Mouse (Mus musculus): ENCODE measurements around the gene Cops2. TPM values are rescaled to one million over a fixed set of nuclear protein-coding genes. Genes with fewer than 3 reads are reported as not detected.
A peak's percentile ranks its signal among the peaks of the same experiment; 100 is the strongest.

Gene Cops2
- total and polyA plus RNA-seq, 2 experiments from 2014 or later = 45.8 to 51.1 TPM

DNA sequence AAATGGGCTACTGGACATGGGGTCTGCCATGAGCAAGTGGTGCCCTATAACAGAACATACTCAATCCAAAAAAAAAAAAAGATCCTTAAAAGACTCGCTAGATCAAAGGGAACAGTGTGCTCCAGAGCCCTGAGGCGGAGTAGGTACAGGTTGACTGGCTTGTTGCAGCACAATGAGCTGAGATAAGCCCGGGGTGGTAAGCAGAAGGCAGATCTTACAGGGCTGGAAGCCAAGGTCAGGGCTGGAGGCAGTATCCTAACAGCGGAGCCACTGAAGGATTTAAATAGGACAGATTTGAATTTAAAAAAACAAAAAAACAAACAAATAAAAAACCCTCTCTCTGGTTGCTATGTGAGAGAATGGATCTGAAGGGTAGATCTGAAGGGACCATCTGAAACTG is 58.5 kb downstream of the Cops2 start:
- peak overlapping the region; percentile 52 for H3K27ac ChIP-seq (ENCODE audit: low read depth)
- no peak overlapping the region for H3K4me3 ChIP-seq (ENCODE audit: low read depth, low read length)
- DNase-seq (ENCODE audit: low spot score) (peak; percentile 16), ATAC-seq (ENCODE audit: insufficient read depth, low read depth) (peak; percentile 79)
- no peak overlapping the region for H3K4me2 ChIP-seq (ENCODE audit: low read depth, low read length)
- H3K9ac ChIP-seq (replicated peaks; ENCODE audit: low read depth, low read length) = no peak overlapping the region
- H3K36me3 ChIP-seq (replicated peaks; ENCODE audit: control insufficient read depth, insufficient read depth, low read length) = no peaks in the 10 kb centered on the region
- H3K27me3 ChIP-seq (ENCODE audit: control insufficient read depth, insufficient read depth, low read length) = no peaks in the 10 kb centered on the region
- 30% methylated on average over 4 of the region's 4 CpGs for WGBS
- H3K9me3 ChIP-seq (replicated peaks; ENCODE audit: control insufficient read depth, low read length) = no peaks in the 10 kb centered on the region
- no peaks in the 10 kb centered on the region; the same call in 1 of the 2 replicates for H3K4me1 ChIP-seq (ENCODE audit: control insufficient read depth, insufficient read depth)
- TF ChIP-seq EP300 (IDR thresholded peaks at IDR 0.05; ENCODE audit: low read depth) (no peak), CTCF (IDR thresholded peaks at IDR 0.05; ENCODE audit: low read depth) (no peak)

DNA sequence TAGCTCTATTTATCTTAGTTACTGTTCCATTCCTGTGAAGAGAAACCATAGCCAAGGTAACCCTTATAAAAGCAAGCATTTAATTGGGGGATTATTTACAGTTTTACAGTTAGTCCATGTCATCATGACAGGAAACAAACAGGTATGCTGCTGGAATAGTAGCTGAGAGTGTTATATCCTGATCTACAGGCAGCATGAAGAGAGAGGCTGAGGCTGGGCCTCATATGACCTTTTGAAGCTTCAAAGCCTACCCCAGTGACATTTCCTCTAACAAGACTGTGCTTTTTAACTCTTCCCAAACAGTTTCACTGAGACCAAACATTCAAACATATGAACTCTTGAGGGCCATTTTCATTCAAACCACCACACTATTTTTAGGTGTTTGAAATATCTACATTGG is 61.1 kb downstream of the Cops2 start:
- no peak for DNase-seq (ENCODE audit: low spot score)
- no peak overlapping the region for H3K9ac ChIP-seq (replicated peaks; ENCODE audit: low read depth, low read length)
- no peak overlapping the region for H3K4me2 ChIP-seq (ENCODE audit: low read depth, low read length)
- TF ChIP-seq EP300 (IDR thresholded peaks at IDR 0.05; ENCODE audit: low read depth) = no peak
- no peak for TF ChIP-seq CTCF (IDR thresholded peaks at IDR 0.05; ENCODE audit: low read depth)
- no peaks in the 10 kb centered on the region for H3K9me3 ChIP-seq (replicated peaks; ENCODE audit: control insufficient read depth, low read length)
- no peak overlapping the region for H3K27ac ChIP-seq (ENCODE audit: low read depth)
- no peaks in the 10 kb centered on the region for H3K27me3 ChIP-seq (ENCODE audit: control insufficient read depth, insufficient read depth, low read length)
- no peaks in the 10 kb centered on the region for H3K36me3 ChIP-seq (replicated peaks; ENCODE audit: control insufficient read depth, insufficient read depth, low read length)
- H3K4me1 ChIP-seq (ENCODE audit: control insufficient read depth, insufficient read depth) = no peaks in the 10 kb centered on the region; the same call in 1 of the 2 replicates
- no peak overlapping the region for H3K4me3 ChIP-seq (ENCODE audit: low read depth, low read length)
- ATAC-seq (ENCODE audit: insufficient read depth, low read depth) = no peak

DNA sequence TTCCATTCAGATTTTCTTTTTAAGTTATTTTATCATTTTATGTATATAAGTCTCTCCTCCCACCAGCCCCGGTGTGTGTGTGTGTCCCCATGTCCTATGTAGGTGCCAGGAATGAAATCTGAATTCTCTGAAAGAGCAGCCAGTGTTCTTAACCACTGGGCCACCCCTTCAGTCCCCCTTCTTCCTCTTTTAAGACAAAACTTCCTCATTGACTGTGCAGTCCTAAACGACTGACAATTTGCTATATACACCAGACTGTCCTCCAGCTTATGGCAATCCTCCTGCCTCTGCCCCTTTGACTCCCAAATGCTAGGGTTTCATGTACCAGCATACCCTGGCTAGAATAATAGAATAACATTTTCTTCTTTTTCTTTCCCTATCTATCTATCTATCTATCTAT is 63.8 kb downstream of the Cops2 start:
- no peak overlapping the region for H3K4me3 ChIP-seq (ENCODE audit: low read depth, low read length)
- WGBS = 68% methylated on average over 2 of the region's 2 CpGs
- no peaks in the 10 kb centered on the region for H3K27me3 ChIP-seq (ENCODE audit: control insufficient read depth, insufficient read depth, low read length)
- peaks cover 5% of the 10 kb centered on the region; the same call in 1 of the 2 replicates for H3K4me1 ChIP-seq (ENCODE audit: control insufficient read depth, insufficient read depth)
- H3K4me2 ChIP-seq (ENCODE audit: low read depth, low read length) = no peak overlapping the region
- H3K36me3 ChIP-seq (replicated peaks; ENCODE audit: control insufficient read depth, insufficient read depth, low read length) = no peaks in the 10 kb centered on the region
- TF ChIP-seq CTCF (IDR thresholded peaks at IDR 0.05; ENCODE audit: low read depth) (no peak), EP300 (IDR thresholded peaks at IDR 0.05; ENCODE audit: low read depth) (no peak)
- H3K9me3 ChIP-seq (replicated peaks; ENCODE audit: control insufficient read depth, low read length) = no peaks in the 10 kb centered on the region
- no peak for DNase-seq (ENCODE audit: low spot score)
- H3K27ac ChIP-seq (ENCODE audit: low read depth) = no peak overlapping the region
- H3K9ac ChIP-seq (replicated peaks; ENCODE audit: low read depth, low read length) = no peak overlapping the region
- ATAC-seq (ENCODE audit: insufficient read depth, low read depth) = no peak

DNA sequence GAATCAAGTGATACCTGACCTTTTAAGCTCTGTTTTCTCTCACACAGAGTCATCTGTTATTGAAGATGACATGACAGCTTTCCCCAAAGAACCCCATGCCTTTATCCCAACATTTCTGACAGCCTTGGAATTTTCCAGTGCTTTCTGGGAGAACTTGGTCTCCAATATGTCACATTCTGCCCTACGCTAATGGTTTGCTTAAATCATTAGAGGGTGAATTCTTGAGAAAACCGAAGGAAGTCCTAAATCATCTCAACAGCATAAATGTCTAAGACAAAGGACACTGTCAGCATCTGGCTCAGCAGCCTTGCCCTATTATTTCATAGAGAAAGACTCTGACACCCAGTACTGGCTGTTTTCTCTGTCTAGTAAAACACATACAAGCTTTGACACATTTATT is 64.8 kb downstream of the Cops2 start:
- no peaks in the 10 kb centered on the region for H3K9me3 ChIP-seq (replicated peaks; ENCODE audit: control insufficient read depth, low read length)
- H3K4me1 ChIP-seq (ENCODE audit: control insufficient read depth, insufficient read depth) = peaks cover 5% of the 10 kb centered on the region; the same call in 1 of the 2 replicates
- no peak overlapping the region for H3K9ac ChIP-seq (replicated peaks; ENCODE audit: low read depth, low read length)
- no peak for TF ChIP-seq EP300 (IDR thresholded peaks at IDR 0.05; ENCODE audit: low read depth)
- no peak for TF ChIP-seq CTCF (IDR thresholded peaks at IDR 0.05; ENCODE audit: low read depth)
- H3K27ac ChIP-seq (ENCODE audit: low read depth) = no peak overlapping the region
- H3K4me2 ChIP-seq (ENCODE audit: low read depth, low read length) = no peak overlapping the region
- ATAC-seq (ENCODE audit: insufficient read depth, low read depth) (no peak), DNase-seq (ENCODE audit: low spot score) (no peak)
- H3K27me3 ChIP-seq (ENCODE audit: control insufficient read depth, insufficient read depth, low read length) = no peaks in the 10 kb centered on the region
- WGBS = 74% methylated on average over 2 of the region's 2 CpGs
- H3K36me3 ChIP-seq (replicated peaks; ENCODE audit: control insufficient read depth, insufficient read depth, low read length) = no peaks in the 10 kb centered on the region
- H3K4me3 ChIP-seq (ENCODE audit: low read depth, low read length) = no peak overlapping the region

DNA sequence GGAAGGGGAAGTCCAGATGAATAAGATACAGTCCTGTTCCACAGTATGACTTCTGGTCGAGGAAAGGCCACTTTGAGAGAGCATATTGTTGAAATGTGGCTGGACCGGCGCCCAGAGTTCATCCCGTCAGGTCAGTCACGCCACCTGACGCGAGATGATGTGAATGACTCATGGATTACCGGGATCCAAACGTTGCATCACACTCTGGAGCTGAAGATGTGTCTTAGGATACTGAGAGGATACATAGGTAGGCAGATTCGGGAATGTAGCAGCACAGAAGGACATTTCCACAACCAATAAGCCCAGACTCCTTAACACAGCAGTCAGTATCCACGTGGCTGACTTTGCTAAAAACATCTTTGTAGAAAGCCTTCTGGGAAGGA is 66.1 kb downstream of the Cops2 start:
- Histone ChIP-seq H3K4me2 (ENCODE audit: low read depth, low read length) (no peak overlapping the region), H3K9me3 (replicated peaks; ENCODE audit: control insufficient read depth, low read length) (no peaks in the 10 kb centered on the region), H3K9ac (replicated peaks; ENCODE audit: low read depth, low read length) (no peak overlapping the region), H3K4me1 (ENCODE audit: control insufficient read depth, insufficient read depth) (peaks cover 12% of the 10 kb centered on the region), H3K4me3 (ENCODE audit: low read depth, low read length) (no peak overlapping the region), H3K27me3 (ENCODE audit: control insufficient read depth, insufficient read depth, low read length) (no peaks in the 10 kb centered on the region), H3K36me3 (replicated peaks; ENCODE audit: control insufficient read depth, insufficient read depth, low read length) (no peaks in the 10 kb centered on the region), H3K27ac (ENCODE audit: low read depth) (no peak overlapping the region)
- 52% methylated on average over 11 of the region's 11 CpGs for WGBS
- TF ChIP-seq EP300 (IDR thresholded peaks at IDR 0.05; ENCODE audit: low read depth) = no peak
- TF ChIP-seq CTCF (IDR thresholded peaks at IDR 0.05; ENCODE audit: low read depth) = no peak
- ATAC-seq (ENCODE audit: insufficient read depth, low read depth) (no peak), DNase-seq (ENCODE audit: low spot score) (no peak)

DNA sequence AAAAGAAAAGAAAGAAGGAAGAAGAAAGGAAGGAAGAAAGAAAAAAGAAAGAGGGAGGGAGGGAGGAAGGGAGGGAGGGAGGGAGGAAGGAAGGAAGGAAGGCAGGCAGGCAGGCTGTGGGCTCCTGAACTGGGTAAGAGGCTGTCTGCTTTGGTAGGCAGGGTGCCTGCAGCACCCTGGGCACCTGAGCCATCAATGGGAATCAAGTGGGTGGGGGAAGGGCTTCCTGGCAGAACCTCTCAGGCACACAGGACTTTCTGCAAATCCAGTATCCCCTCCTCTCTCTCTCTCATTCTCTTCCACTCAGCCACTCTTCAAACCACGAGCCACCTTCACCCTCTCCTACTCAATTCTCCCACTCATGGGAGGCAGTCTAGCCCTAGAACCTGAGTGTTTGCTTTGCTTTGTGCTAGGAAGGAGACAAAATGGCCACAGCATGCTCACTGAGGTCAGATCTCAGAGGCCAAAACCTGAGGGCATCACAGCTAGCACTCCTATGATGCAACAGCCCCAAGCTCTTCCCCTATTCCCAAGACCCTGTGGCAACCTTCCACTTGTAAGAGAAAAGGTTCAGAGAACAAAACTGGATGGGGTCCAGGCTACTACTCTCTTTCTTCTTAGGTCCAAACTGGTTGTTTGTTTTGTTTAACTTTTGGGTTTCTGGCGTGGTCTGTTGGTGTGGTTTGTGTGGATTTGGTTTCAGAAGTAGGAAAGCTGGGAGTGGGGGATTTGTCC is 66.6 kb downstream of the Cops2 start:
- ATAC-seq (ENCODE audit: insufficient read depth, low read depth) (no peak), DNase-seq (ENCODE audit: low spot score) (no peak)
- Histone ChIP-seq H3K9ac (replicated peaks; ENCODE audit: low read depth, low read length) (no peak overlapping the region), H3K4me1 (ENCODE audit: control insufficient read depth, insufficient read depth) (peaks cover 17% of the 10 kb centered on the region), H3K27ac (ENCODE audit: low read depth) (no peak overlapping the region), H3K4me2 (ENCODE audit: low read depth, low read length) (no peak overlapping the region; the same call in 1 of the 2 replicates), H3K27me3 (ENCODE audit: control insufficient read depth, insufficient read depth, low read length) (no peaks in the 10 kb centered on the region), H3K36me3 (replicated peaks; ENCODE audit: control insufficient read depth, insufficient read depth, low read length) (no peaks in the 10 kb centered on the region), H3K9me3 (replicated peaks; ENCODE audit: control insufficient read depth, low read length) (no peaks in the 10 kb centered on the region), H3K4me3 (ENCODE audit: low read depth, low read length) (no peak overlapping the region)
- WGBS = 64% methylated on average over 2 of the region's 2 CpGs
- TF ChIP-seq CTCF (IDR thresholded peaks at IDR 0.05; ENCODE audit: low read depth) = no peak
- no peak for TF ChIP-seq EP300 (IDR thresholded peaks at IDR 0.05; ENCODE audit: low read depth)
